Mouse (Mus musculus) gonadal fat pad, adult 2 months (tissue): ENCODE results near the gene Htr2c. TPM values are rescaled to one million over a fixed set of nuclear protein-coding genes. Genes with fewer than 3 reads are reported as not detected.

Experiments used
- DNase-seq: peaks from one replicate; pipeline ENCODE4 v3.0.0-alpha.2; 2012; ENCODE audit warnings: low read depth
- polyA plus RNA-seq: library from polyadenylated mRNA; depleted of rRNA; stranded (reverse); fragments of >200 nt; gene quantifications from 2 replicates; pipeline ENCODE4 v1.2.3, GENCODE M21; 2012; rRNA removed

The Htr2c gene
- polyA plus RNA-seq, result not detected in 2 replicates

DNA sequence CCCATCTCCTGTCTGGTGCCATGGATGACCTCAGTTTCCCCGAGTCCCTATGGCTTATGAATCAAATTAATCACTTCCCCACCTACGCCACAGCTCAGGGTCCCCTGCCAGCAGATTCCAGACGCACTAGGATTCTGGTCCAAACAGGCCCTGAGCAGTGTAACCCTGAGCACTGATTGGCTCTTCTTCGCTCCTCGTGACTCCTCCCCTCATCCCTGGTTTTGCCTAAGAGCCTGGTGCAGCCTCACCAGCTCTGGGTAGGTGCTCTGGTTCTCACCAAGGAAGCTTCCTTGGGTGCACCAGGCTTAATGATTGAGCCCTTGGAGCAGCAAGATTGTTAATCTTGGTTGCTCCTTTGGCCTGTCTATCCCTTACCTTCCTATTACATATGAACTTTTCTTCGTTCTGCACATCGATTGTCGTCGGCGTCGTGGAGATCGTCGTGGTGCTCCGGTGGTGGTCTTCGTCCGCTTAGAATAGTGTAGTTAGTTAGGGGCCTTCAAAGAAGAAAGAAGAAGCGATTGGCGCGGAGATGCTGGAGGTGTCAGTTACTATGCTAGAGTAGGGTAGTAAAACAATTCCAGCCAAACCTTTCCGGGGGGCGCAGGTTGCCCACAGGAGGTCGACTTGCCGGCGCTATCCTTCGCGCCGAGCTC, at the start of gene Htr2c:
Gene Htr2c, plus strand, starts transcription at position 256 of the 656 bp plus-strand sequence.
- DNase-seq, result no peak

GRCm38 (mm10) chrX:146928251-146928650, 34.1 kb upstream of the Htr2c start:
- DNase-seq, result no peak

- DNase-seq, result no peak
Observed at GRCm38 (mm10) chrX:146936332-146936731, 26.0 kb upstream of the Htr2c start.

- DNase-seq, result no peak
Observed at GRCm38 (mm10) chrX:146946216-146946886, 16.0 kb upstream of the Htr2c start.

DNA sequence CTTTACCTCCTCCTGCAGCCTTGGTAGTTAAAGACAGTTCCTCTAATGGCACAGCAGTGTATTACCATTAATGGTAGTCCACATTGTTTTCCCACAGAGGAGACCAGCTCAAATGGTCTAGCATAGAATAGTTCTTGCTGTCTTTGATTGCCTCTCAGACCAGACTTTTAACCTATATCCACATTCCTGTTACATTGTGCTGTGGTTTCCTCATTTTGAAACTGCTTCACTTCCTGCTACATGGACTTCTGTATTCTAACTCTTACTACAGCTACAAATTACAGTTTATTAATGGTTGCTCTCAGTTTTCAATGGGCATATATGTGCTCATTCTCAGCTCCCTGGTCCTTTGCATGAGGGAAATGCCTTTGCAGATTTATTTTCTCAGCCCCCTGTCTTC, 15.3 kb upstream of the Htr2c start:
- no peak for DNase-seq

DNA sequence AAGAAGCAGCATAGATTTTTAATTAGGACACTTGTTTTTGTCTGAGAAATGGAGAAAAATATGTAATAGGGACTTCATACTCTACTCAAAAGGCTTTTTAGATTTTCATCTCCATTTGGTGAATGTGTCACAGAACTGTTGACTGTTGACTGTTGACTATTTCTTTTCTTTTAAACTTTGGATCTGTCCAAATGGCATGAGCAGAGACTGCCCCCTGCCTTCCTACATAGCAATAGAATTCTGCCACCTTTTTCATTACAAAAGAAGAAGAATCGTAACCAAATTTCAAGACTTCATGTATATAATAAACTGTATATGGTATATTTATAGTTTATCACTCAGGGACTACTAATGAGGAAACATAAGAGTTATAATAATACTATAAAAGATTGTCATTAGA, 3.7 kb upstream of the Htr2c start:
- DNase-seq, result no peak

DNA sequence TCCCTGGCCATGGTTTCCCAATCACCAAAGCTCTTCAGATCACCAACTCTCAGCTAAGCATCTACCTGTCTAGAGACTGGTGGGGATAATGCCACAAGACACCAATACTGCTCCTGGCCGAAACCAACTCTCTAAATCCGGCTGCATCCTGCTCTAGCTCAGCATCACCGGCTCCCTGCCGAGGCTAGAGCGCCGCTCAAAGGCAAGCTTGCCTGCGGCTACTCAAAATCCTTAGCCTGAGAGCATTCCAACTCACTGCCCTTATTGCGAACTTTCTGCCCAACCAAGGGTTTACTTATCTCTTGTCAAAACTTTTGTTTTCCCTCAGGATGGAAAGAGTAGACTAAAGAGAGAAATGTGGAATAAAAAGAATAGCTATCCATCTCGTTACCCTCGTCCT, 2.4 kb upstream of the Htr2c start:
- no peak for DNase-seq

- no peak for DNase-seq
Observed at GRCm38 (mm10) chrX:146962914-146963547, 718 bp downstream of the Htr2c start.

- no peak for DNase-seq
Observed at GRCm38 (mm10) chrX:146979931-146980330, 17.6 kb downstream of the Htr2c start.

DNA sequence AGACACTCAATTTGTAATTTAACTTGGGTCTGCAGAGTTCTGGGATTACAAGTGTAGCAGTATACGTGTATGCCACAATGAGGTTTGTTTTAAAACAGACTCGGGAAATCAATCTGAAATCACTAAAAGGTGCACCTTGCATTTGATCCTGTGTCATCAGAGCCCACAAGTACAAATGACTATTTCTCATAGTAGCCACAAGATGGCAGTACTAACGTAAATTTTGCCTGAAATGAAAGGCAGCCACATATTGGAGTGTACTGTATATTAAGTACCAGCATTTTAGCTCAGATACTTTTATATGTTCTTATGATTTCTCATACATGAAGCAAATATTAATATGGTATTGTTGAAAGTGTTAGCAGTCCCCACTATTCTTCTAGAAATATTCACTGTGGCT, 93.4 kb downstream of the Htr2c start:
- DNase-seq, result no peak

- no peak for DNase-seq
Observed at GRCm38 (mm10) chrX:147071622-147072021, 109.3 kb downstream of the Htr2c start.

GRCm38 (mm10) chrX:147119155-147119554, 156.8 kb downstream of the Htr2c start:
- DNase-seq, result no peak

DNA sequence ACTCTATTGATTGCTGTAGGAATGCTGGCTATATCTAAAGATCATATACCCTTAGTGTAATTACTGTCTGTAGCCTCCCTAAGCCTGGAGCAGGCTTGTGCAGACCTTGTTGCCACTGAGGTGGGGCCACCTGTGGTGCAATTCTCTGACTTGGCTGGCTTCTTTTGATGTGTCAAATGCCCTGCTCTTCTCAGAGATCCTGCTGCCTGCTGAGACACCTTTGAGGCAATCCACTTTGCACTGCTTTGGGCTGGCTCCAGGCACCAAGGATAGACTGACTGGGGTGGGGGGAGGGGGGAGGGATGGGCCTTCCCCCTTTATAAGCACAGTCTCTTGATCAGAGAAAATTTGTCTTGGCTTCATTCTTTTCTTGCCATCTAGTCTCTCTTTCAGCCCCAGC, 252.9 kb downstream of the Htr2c start:
- DNase-seq, result no peak

GRCm38 (mm10) chrX:147217382-147218013, 255.2 kb downstream of the Htr2c start:
- no peak for DNase-seq

GRCm38 (mm10) chrX:147238806-147239542, 276.7 kb downstream of the Htr2c start:
- no peak for DNase-seq
